Mouse (Mus musculus) neural tube, embryonic 11.5 days (tissue): ENCODE measurements around the gene Hist3h2a. TPM values are rescaled to one million over a fixed set of nuclear protein-coding genes. Genes with fewer than 3 reads are reported as not detected.
"Not testable (repeated sequence)": the region's sequence is repeated elsewhere in the genome, so short reads cannot be mapped to it uniquely, and the experiment has no call there.

Source experiments
- ATAC-seq: fragments of 200-750 bp; cut with Nextera tagmentation; 2 replicates; pipeline ENCODE4 v1.8.0; 2017; ENCODE audit warnings: moderate number of reproducible peaks, mild to moderate bottlenecking, moderate TSS enrichment, moderate library complexity; ENCODE audit not compliant: insufficient read depth, low FRiP score, low TSS enrichment
- DNase-seq: peaks from one replicate; pipeline ENCODE4 v3.0.0-alpha.2; 2015; ENCODE audit warnings: low spot score
- H3K27ac ChIP-seq: fragments of 300-500 bp; sonication (generic); 2 replicates; pipeline ENCODE4 v1.5.1; 2014; ENCODE audit warnings: low read depth, mild to moderate bottlenecking, low read length
- H3K27me3 ChIP-seq: fragments of 300-500 bp; sonication (generic); 2 replicates; pipeline ENCODE4 v1.6.1; 2014; ENCODE audit warnings: mild to moderate bottlenecking, low read length, mixed read lengths; ENCODE audit not compliant: control insufficient read depth, insufficient read depth
- H3K36me3 ChIP-seq: fragments of 300-500 bp; sonication (generic); 2 replicates; pipeline ENCODE4 v1.6.1; 2014; ENCODE audit warnings: mild to moderate bottlenecking, low read length, moderate library complexity, mixed read lengths; ENCODE audit not compliant: control insufficient read depth, insufficient read depth
- H3K4me1 ChIP-seq: fragments of 300-500 bp; sonication (generic); 2 replicates; pipeline ENCODE4 v1.6.1; 2014; ENCODE audit warnings: low read length, mixed read lengths; ENCODE audit not compliant: control insufficient read depth, insufficient read depth
- H3K4me2 ChIP-seq: fragments of 300-500 bp; sonication (generic); 2 replicates; pipeline ENCODE4 v1.6.1; 2014; ENCODE audit warnings: low read depth, mild to moderate bottlenecking, moderate library complexity
- H3K4me3 ChIP-seq: fragments of 300-500 bp; sonication (generic); 2 replicates; pipeline ENCODE4 v1.5.1; 2014; ENCODE audit warnings: low read depth, low read length
- H3K9ac ChIP-seq: fragments of 300-500 bp; sonication (generic); 2 replicates; pipeline ENCODE4 v1.6.1; 2014; ENCODE audit warnings: mild to moderate bottlenecking, low read length
- H3K9me3 ChIP-seq: fragments of 300-500 bp; sonication (generic); 2 replicates; pipeline ENCODE4 v1.6.1; 2016; ENCODE audit warnings: low read length; ENCODE audit not compliant: control insufficient read depth
- WGBS: fragments of 180-500 bp; shearing (Covaris S2); extraction: QIAGEN DNeasy Blood & Tissue Kit; methylation state at CpG from one replicate; pipeline ENCODE4 v1.1.7; 2014; 5-methylcytosine and 5-hydroxymethylcytosine counted together
- polyA plus RNA-seq: library from polyadenylated mRNA; unstranded; fragments of >200 nt; fragmentation: Nextera tagmentation; extraction: Ambion mirVana; gene quantifications from 2 replicates; pipeline ENCODE4 v1.2.1, GENCODE M21; 2014

The Hist3h2a gene
- polyA plus RNA-seq, 1 experiment from 2014 or later: 61.4 TPM

DNA sequence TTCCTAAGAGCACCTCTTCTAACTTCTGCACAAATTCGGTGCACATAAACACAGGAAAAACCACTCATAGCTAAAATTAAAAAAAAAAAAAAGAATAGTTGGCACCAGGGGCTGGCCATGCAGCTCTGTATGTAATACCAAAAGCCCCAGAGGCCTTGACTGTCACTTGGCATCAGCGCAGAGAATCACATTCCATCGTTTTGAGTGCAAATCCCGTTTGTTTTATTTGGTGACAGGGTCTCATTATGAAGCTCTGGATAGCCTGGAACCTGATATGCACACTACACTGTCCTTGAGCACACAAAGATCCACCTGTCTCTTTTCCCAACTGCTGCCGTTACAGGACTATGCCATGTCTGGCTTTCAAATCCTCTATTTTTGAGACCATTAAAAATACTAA is 3.3 kb upstream of the Hist3h2a start:
- Histone ChIP-seq H3K4me1 (peaks cover 8% of the 10 kb centered on the region; the same call in 1 of the 2 replicates), H3K9me3 (no peaks in the 10 kb centered on the region), H3K27ac (no peak overlapping the region), H3K36me3 (no peaks in the 10 kb centered on the region), H3K27me3 (no peaks in the 10 kb centered on the region), H3K4me2 (no peak overlapping the region), H3K9ac (no peak overlapping the region), H3K4me3 (no peak overlapping the region)
- ATAC-seq (no peak), DNase-seq (no peak)
- 78% methylated on average over 5 of the region's 5 CpGs for WGBS

DNA sequence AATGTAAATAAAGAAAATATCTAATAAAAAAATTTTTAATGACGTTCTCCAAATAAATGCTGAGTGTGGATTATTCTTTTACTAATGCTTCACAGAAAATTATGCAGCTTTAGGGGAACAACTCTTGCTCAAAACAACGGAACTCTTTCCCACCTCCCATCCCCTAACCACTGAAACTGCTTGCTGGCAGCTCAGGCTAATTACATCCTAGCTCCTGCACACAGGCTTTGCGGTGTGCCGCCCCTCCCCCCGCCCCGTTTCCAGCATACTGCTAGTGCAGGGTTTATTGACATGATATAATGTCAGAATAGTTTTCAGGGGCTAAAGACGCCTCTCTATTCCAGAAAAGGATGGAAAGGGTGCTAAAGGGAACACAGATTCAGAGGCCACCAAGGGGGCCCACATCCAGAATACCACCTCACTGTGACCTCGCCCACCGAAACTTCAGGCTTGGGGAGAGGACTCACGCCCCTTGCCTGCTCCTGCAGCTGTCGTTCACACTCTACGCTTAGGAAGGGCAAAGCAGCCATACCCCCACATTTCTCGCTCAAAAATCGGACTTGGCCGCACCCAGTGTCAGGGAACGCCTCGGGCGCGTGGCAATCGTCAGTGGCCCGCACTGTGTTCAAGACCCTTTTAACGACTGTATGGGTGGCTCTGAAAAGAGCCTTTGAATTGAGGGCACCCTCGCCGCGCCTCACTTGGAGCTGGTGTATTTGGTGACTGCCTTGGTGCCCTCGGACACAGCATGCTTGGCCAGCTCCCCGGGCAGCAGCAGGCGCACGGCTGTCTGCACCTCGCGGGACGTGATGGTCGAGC is 925 bp upstream of the Hist3h2a start:
- peak overlapping the region; percentile 86 for H3K4me3 ChIP-seq
- peak overlapping the region; percentile 64 for H3K9ac ChIP-seq
- ATAC-seq: peak; percentile 5
- H3K4me2 ChIP-seq: peak overlapping the region; percentile 58
- peaks cover 23% of the 10 kb centered on the region for H3K4me1 ChIP-seq
- H3K27me3 ChIP-seq: no peaks in the 10 kb centered on the region
- WGBS: under 1% methylated on average over 32 of the region's 33 CpGs
- DNase-seq: peak; percentile 70
- H3K9me3 ChIP-seq: no peaks in the 10 kb centered on the region
- no peaks in the 10 kb centered on the region for H3K36me3 ChIP-seq
- peak overlapping the region; percentile 86 for H3K27ac ChIP-seq

DNA sequence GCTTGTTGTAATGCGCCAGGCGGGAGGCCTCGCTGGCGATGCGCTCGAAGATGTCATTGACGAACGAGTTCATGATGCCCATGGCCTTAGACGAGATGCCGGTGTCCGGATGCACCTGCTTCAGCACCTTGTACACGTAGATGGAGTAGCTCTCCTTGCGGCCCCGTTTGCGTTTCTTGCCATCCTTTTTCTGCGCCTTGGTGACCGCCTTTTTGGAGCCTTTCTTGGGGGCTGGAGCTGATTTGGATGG is 390 bp upstream of the Hist3h2a start:
- peak overlapping the region; percentile 58 for H3K4me2 ChIP-seq
- peaks cover 23% of the 10 kb centered on the region for H3K4me1 ChIP-seq
- H3K27ac ChIP-seq: peak overlapping the region; percentile 86
- 0% methylated on average over 11 of the region's 17 CpGs for WGBS
- not testable (repeated sequence) for H3K9me3 ChIP-seq, H3K27me3 ChIP-seq, DNase-seq, H3K36me3 ChIP-seq
- peak overlapping the region; percentile 86 for H3K4me3 ChIP-seq
- ATAC-seq: peak; percentile 42
- peak overlapping the region; percentile 64 for H3K9ac ChIP-seq

DNA sequence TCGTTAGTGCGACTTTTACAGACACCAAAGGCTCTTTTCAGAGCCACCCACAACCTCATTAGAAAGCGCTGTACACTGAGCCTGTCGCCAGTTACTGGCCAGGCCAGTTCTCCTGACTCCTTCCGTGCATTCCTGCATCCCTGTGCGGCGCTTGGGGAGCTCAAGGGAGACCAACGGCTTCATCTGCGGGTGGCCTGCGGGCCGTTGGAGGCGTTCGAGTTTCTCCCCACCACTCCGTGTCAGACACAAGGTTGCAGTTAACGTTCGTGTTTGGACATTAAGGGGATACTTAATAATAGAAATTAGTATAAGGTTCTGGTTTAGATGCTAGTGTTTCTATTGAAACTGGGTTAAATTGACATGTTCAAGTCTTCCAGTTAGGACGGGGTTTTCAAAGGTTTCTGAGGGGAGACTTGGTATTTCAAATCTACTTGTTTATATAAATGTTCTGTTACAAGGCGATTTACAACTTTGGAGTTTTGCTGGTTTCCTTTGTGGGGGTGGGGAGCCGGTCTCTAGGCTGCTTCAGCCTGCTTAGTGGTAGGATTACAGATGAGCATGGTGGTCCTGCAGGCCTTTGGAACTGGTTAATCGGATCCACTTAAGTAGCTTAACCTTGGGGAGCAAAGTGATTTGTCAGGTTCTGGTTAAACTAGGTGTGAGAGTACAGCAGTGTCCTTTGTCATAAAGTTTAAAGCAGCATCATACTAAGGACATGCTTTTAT is 820 bp downstream of the Hist3h2a start:
- no peaks in the 10 kb centered on the region for H3K27me3 ChIP-seq
- H3K4me2 ChIP-seq: peak overlapping the region; percentile 89
- H3K36me3 ChIP-seq: no peaks in the 10 kb centered on the region
- H3K27ac ChIP-seq: peak overlapping the region; percentile 86
- WGBS: under 1% methylated on average over 20 of the region's 20 CpGs
- H3K9me3 ChIP-seq: no peaks in the 10 kb centered on the region
- peak overlapping the region; percentile 93 for H3K9ac ChIP-seq
- peaks cover 23% of the 10 kb centered on the region for H3K4me1 ChIP-seq
- ATAC-seq: peak; percentile 36
- peak overlapping the region; percentile 86 for H3K4me3 ChIP-seq
- DNase-seq: no peak

DNA sequence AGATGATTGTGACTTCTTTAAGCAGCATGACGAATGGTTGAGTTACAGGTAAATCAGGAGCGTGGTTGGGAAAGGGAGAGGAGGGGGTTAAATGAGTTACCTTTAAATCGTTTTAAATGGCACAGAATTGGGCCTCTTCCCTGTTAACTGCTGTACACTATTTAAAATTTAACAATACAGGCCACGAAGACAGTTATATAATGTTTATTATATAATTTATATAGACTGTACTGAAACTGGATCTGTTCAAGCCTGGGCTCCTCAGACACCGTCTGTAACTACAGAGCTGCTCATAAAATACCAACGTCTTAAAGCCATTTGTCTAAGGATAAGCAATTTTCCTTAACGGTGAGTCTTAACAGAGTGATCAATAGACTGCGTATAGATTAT is 1.4 kb downstream of the Hist3h2a start:
- Histone ChIP-seq H3K4me3 (peak overlapping the region; percentile 86), H3K4me2 (peak overlapping the region; percentile 89), H3K27ac (peak overlapping the region; percentile 86; the same call in 1 of the 2 replicates), H3K4me1 (peaks cover 23% of the 10 kb centered on the region), H3K36me3 (no peaks in the 10 kb centered on the region), H3K27me3 (no peaks in the 10 kb centered on the region), H3K9ac (peak overlapping the region; percentile 93), H3K9me3 (no peaks in the 10 kb centered on the region)
- ATAC-seq (no peak), DNase-seq (no peak)
- 38% methylated on average over 8 of the region's 8 CpGs for WGBS

DNA sequence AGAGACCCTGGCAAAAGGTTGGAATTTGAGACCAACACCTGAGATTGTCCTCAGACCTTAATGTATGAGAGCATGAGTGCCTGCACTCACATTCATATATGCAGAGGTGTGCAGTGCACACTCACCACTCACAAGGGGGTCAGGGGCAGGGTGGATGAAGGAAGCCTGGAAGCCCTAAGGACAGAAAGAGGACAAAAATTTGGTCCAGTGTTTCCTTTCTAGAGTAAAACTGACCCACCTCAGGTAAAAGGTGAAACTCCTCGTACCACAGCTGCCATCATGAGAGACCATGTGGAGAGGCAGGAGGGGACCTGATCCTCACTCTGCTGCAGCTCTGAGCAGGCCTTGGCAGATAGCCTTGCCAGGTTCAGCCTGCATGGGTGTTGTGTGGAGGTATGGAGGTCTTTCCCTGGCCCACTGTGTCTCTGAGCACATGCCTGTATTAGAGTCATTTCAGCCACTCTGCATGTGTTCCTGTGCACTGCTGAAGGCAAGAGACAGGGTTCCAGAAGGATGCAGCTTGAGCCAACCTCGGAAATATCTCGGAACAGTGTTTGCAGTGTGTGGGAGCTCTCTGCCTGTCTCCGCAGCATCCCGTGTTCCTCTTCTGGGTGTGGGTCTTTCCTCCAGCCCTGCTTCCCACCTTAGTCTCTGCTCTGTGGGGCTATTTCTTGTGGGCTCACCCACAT is 2.9 kb downstream of the Hist3h2a start:
- Histone ChIP-seq H3K9me3 (no peaks in the 10 kb centered on the region), H3K4me1 (peaks cover 23% of the 10 kb centered on the region), H3K27me3 (no peaks in the 10 kb centered on the region), H3K4me3 (0 out of 2 replicates have a peak overlapping the region, but pooled peaks have one; percentile 4), H3K27ac (no peak overlapping the region), H3K36me3 (no peaks in the 10 kb centered on the region), H3K9ac (no peak overlapping the region), H3K4me2 (peak overlapping the region; percentile 89)
- DNase-seq (no peak), ATAC-seq (no peak)
- 92% methylated on average over 5 of the region's 5 CpGs for WGBS

DNA sequence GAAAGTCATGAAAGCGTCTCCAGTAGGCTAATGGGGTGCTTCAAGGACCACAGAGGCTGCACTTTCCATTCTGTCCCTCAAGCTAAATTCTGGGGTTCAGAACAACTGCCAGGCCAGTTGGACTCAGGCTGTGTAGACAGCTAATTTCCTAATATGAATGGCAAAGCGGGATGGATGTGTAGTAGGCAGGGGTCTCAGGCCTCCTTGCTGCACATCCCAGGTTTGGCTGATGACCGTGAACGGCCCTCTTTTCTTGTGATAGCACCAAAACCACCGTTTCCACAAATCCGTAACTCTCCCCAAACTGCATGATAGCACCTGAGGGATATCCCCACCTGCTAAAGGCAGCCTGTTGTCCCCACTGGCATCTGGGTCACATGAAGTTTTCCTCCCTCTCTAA is 4.1 kb downstream of the Hist3h2a start:
- no peak overlapping the region for H3K4me3 ChIP-seq
- no peaks in the 10 kb centered on the region for H3K36me3 ChIP-seq
- H3K4me1 ChIP-seq: peaks cover 19% of the 10 kb centered on the region
- H3K9ac ChIP-seq: no peak overlapping the region
- no peaks in the 10 kb centered on the region for H3K27me3 ChIP-seq
- no peak overlapping the region for H3K27ac ChIP-seq
- 0 out of 2 replicates have a peak overlapping the region, but pooled peaks have one; percentile 4 for H3K4me2 ChIP-seq
- DNase-seq (no peak), ATAC-seq (no peak)
- WGBS: 89% methylated on average over 6 of the region's 6 CpGs
- H3K9me3 ChIP-seq: no peaks in the 10 kb centered on the region

DNA sequence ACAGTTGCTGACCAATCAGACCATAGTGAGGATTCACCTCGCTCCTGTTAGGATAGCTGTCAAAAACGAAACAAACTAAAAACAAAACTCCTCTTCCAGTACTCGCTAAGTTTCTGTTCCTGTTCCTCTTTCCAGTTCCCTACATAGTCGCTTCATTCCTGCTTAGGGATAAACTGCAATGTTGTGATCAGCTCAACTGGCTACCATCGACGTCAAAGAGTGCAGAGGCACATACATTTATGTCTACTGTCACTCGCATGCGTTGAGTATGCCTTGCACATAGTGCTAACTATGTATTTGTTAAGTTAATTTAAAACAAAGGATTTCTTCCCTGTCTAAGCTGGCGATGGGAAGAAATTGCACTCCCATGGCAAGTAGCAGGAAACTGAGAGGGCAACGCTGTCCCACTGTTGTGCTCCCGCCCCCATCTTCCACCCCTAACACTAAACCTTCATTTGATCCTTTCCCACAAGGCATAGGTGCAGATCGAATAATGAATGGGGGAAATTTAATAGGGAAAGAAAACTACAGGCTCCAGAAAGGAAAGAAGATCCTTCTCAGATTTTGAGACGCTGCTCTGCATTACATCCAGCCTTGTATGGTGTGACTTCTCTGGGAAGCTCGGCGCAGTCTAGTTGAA is 4.8 kb downstream of the Hist3h2a start:
- ATAC-seq: no peak
- Histone ChIP-seq H3K36me3 (no peaks in the 10 kb centered on the region), H3K4me3 (peak overlapping the region; percentile 34), H3K4me2 (peak overlapping the region; percentile 59), H3K27me3 (no peaks in the 10 kb centered on the region), H3K9ac (peak overlapping the region; percentile 36), H3K4me1 (peaks cover 19% of the 10 kb centered on the region), H3K9me3 (no peaks in the 10 kb centered on the region), H3K27ac (no peak overlapping the region)
- DNase-seq: no peak
- 38% methylated on average over 15 of the region's 15 CpGs for WGBS
